Mouse (Mus musculus): ENCODE data around the gene Cryab. TPM values are rescaled to one million over a fixed set of nuclear protein-coding genes. Genes with fewer than 3 reads are reported as not detected.

Cryab gene
- polyA plus RNA-seq, 1 experiment, result 528 TPM

DNA sequence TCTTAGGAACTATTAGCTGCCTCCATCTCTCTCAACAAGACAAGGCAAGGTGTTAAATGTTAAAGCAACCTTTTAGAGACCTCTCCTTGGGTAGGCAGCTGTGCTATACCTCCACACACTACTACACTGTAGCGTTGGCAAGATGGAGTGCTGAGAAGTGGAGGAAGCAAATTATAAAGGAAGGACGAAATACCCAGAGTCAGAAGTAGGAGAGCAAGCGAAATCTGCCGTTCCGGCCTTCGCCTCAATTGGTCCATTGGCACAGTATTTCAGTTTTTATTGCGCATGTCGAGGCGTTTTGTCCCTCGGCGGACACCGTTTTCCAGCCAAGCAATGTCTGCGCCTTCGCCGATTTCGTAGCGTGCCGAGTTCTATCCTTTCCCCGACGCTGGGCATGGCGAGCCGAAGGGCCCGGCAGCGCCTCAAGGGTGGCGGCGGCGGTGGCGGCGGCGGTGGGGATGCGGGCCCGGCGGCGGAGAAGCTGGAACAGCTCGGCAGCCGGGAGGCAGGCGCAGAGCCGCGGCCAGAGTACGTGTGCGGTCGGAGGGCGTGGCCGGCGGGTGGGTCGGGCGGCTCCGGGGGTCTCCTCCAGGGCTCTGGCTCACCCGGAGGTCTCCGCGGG lies 24.0 kb downstream of the Cryab start, which contains the start of the genes Alg9 and 1110032A03Rik:
Gene Alg9 (plus strand): TSS at position 29 of the 622 bp plus-strand sequence.
Gene 1110032A03Rik (minus strand): TSS at position 530 of the 622 bp plus-strand sequence.
- under 1% methylated on average over 51 of the region's 51 CpGs for WGBS
- Histone ChIP-seq H3K4me1 (ENCODE audit: control insufficient read depth, insufficient read depth, low read length) (peaks cover 13% of the 10 kb centered on the region), H3K4me3 (replicated peaks; ENCODE audit: extremely low read depth, low read depth, low read length) (peak within 1 kb of the TSS; percentile 89)
- peak; percentile 92 for DNase-seq
- no peak for TF ChIP-seq CTCF (IDR thresholded peaks at IDR 0.05; ENCODE audit: insufficient read depth, low read length)
- peak; percentile 57; the same call in 1 of the 2 replicates for TF ChIP-seq POLR2A (IDR thresholded peaks at IDR 0.05; ENCODE audit: borderline replicate concordance, extremely low read depth, low read depth, low read length)

DNA sequence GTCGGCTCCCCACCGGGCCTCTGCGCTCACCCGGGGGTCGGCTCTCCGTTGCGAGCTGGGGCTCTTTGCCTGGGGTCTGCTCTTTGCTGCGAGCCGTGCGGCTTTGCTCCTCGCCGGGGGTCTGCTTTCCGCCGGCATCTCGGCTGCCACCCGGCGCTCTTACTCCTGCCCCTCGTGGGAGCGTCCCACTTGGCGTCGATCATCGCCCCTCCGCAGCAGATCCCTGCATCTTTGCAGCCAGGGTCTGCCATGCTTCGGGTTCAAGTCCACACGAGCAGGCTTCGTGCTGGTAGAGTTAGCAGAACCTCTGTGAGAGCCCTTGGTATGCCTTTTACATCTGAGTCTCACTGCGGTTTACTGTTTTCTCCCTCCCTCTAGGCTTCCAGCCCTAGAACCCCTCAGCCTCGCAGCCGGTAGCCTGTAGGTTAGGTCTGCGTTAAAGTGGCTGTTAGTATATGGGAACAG lies 24.6 kb downstream of the Cryab start:
- WGBS, result under 1% methylated on average over 30 of the region's 30 CpGs
- Histone ChIP-seq H3K4me1 (ENCODE audit: control insufficient read depth, insufficient read depth, low read length) (peaks cover 13% of the 10 kb centered on the region), H3K4me3 (replicated peaks; ENCODE audit: extremely low read depth, low read depth, low read length) (peak overlapping the region; percentile 89)
- TF ChIP-seq POLR2A (IDR thresholded peaks at IDR 0.05; ENCODE audit: borderline replicate concordance, extremely low read depth, low read depth, low read length) (no peak), CTCF (IDR thresholded peaks at IDR 0.05; ENCODE audit: insufficient read depth, low read length) (no peak)
- DNase-seq, result peak; percentile 23

DNA sequence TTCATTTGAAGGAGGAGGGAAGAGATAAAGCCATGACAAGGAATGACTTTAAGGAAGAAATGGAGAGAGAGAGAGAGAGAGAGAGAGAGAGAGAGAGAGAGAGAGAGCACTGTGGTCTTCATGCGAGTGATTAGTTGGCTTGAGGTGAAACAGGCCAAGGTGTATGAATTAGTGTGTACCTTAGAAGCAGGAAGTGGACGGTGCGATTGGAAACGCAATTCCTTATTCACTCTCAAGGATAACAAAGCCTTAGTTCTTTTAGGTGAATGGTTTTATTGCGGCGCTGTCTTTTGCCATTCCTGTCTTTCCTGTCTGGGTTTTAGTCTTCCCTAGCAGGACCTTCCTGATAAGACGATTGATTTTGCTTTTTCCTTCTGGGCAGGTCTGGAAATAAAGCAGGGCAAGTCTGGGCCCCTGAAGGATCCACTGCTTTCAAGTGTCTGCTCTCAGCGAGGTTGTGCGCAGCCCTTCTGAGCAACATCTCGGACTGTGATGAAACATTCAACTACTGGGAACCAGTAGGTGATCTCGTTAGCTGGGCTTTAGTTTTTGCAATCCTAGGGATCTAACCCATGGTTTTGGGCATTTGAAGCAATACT lies 25.1 kb downstream of the Cryab start:
- DNase-seq, result no peak
- WGBS, result 49% methylated on average over 11 of the region's 11 CpGs
- Histone ChIP-seq H3K4me1 (ENCODE audit: control insufficient read depth, insufficient read depth, low read length) (peaks cover 13% of the 10 kb centered on the region), H3K4me3 (replicated peaks; ENCODE audit: extremely low read depth, low read depth, low read length) (peak overlapping the region; percentile 89)
- TF ChIP-seq POLR2A (IDR thresholded peaks at IDR 0.05; ENCODE audit: borderline replicate concordance, extremely low read depth, low read depth, low read length) (no peak), CTCF (IDR thresholded peaks at IDR 0.05; ENCODE audit: insufficient read depth, low read length) (no peak)

DNA sequence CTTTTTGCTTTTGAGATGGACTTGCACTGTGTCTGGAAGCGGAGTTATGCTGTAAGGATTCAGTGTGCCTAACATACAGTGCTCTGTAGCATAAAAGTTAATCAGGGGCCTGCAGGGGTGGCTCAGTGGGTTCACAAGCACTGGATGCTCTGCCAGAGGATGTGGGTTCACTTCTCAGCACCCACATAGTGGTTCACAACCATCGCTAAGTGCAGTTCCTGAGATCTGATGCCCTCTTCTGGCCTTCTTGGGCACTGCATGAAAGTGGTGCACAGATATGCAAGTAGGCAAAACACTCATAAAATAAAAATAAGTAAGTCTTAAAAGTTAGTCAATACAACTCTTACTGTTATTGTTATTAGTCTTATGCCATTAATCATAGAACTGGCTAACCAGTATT lies 31.0 kb downstream of the Cryab start:
- no peaks in the 10 kb centered on the region for H3K4me1 ChIP-seq (ENCODE audit: control insufficient read depth, insufficient read depth, low read length)
- H3K4me3 ChIP-seq (replicated peaks; ENCODE audit: extremely low read depth, low read depth, low read length), result no peak overlapping the region
- DNase-seq, result no peak
- TF ChIP-seq POLR2A (IDR thresholded peaks at IDR 0.05; ENCODE audit: borderline replicate concordance, extremely low read depth, low read depth, low read length) (no peak), CTCF (IDR thresholded peaks at IDR 0.05; ENCODE audit: insufficient read depth, low read length) (peak; percentile 33; the same call in 1 of the 2 replicates)
- 77% methylated on average over 2 of the region's 2 CpGs for WGBS

DNA sequence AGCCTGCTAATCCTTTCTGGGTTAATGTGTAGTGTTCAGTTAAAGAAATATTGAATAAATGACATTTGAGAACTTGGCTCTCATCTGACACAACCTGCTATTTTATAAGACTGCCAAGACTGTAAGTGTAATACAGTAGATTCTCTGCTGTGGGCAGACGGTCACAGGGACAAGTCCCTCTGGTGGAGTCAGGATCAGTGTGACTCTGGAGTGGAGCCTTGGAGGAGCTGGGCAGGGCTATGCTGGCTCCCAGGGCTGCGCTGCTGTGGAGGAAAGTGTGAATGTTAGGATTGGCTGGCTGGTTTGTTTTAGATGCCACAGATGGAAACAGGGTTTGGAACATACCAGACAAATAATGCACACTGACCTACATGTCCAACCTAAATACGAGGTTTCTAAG lies 44.1 kb downstream of the Cryab start:
- TF ChIP-seq POLR2A (IDR thresholded peaks at IDR 0.05; ENCODE audit: borderline replicate concordance, extremely low read depth, low read depth, low read length) (no peak), CTCF (IDR thresholded peaks at IDR 0.05; ENCODE audit: insufficient read depth, low read length) (no peak)
- no peak for DNase-seq
- 89% methylated on average over 3 of the region's 3 CpGs for WGBS
- Histone ChIP-seq H3K4me1 (ENCODE audit: control insufficient read depth, insufficient read depth, low read length) (no peaks in the 10 kb centered on the region), H3K4me3 (replicated peaks; ENCODE audit: extremely low read depth, low read depth, low read length) (no peak overlapping the region)

DNA sequence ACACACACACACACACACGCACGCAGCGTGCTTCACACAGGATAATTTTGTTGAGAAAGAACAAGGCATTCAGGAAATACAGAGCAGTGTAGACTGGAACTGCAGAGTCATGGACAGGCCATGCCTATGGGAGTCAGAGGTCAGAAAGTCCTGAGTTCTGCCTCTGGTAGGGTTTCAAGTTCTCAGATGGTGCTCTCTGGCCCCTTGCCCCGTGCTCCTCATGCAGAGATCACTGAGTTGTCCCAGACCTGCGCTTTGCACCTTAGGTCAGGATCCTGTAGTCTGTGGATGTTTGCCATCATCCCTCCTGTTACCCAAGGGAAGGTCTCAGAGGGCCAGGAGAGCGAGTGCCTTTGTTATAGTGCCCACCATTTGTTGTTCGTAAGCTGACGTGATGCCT lies 45.7 kb downstream of the Cryab start:
- WGBS, result 91% methylated on average over 8 of the region's 8 CpGs
- H3K4me3 ChIP-seq (replicated peaks; ENCODE audit: extremely low read depth, low read depth, low read length), result no peak overlapping the region
- no peaks in the 10 kb centered on the region for H3K4me1 ChIP-seq (ENCODE audit: control insufficient read depth, insufficient read depth, low read length)
- no peak for DNase-seq
- TF ChIP-seq CTCF (IDR thresholded peaks at IDR 0.05; ENCODE audit: insufficient read depth, low read length), result no peak
- TF ChIP-seq POLR2A (IDR thresholded peaks at IDR 0.05; ENCODE audit: borderline replicate concordance, extremely low read depth, low read depth, low read length), result no peak

DNA sequence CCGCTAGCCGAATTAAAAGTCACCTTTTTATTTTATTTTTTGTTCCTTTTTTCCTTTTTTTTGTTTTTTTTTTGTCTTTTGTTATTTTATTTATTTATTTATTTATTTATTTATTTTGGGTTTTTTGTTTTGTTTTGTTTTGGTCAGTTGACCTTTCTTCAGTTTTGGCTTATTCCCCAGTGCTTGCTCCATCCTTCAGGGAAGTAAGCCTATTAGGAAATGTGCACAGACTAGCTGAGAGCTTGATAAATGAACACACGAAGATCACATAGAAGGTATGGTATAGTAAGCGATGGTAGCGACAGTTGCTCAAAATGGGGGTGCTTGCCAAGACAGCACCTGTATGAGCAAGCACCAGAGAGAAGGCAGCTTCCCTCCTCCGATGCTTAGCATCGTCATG lies 46.5 kb downstream of the Cryab start:
- no peak for TF ChIP-seq POLR2A (IDR thresholded peaks at IDR 0.05; ENCODE audit: borderline replicate concordance, extremely low read depth, low read depth, low read length)
- TF ChIP-seq CTCF (IDR thresholded peaks at IDR 0.05; ENCODE audit: insufficient read depth, low read length), result no peak
- no peak for DNase-seq
- Histone ChIP-seq H3K4me1 (ENCODE audit: control insufficient read depth, insufficient read depth, low read length) (no peaks in the 10 kb centered on the region), H3K4me3 (replicated peaks; ENCODE audit: extremely low read depth, low read depth, low read length) (no peak overlapping the region)
- 91% methylated on average over 7 of the region's 7 CpGs for WGBS

DNA sequence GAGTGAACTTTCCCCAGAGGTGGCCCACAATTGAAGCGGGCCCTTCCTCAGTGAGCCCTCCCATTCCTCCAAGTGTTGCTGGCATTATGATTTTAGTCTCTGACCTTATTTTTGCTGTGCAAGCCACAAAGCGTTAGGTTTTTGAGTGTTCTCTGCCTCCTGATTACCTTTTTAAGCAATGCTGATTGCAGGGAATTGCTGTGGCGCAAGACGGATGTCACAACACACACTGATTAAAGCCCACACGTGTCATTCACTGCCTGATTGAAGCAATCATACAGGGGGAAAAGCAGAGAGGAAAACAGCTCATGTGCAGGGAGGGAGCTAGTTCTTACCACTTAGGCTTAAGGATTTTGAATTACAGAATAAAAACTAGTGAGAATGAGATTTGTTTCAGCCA lies 47.2 kb downstream of the Cryab start:
- 67% methylated on average over 5 of the region's 5 CpGs for WGBS
- Histone ChIP-seq H3K4me3 (replicated peaks; ENCODE audit: extremely low read depth, low read depth, low read length) (no peak overlapping the region), H3K4me1 (ENCODE audit: control insufficient read depth, insufficient read depth, low read length) (no peaks in the 10 kb centered on the region)
- peak; percentile 33 for DNase-seq
- TF ChIP-seq CTCF (IDR thresholded peaks at IDR 0.05; ENCODE audit: insufficient read depth, low read length), result no peak
- TF ChIP-seq POLR2A (IDR thresholded peaks at IDR 0.05; ENCODE audit: borderline replicate concordance, extremely low read depth, low read depth, low read length), result no peak

DNA sequence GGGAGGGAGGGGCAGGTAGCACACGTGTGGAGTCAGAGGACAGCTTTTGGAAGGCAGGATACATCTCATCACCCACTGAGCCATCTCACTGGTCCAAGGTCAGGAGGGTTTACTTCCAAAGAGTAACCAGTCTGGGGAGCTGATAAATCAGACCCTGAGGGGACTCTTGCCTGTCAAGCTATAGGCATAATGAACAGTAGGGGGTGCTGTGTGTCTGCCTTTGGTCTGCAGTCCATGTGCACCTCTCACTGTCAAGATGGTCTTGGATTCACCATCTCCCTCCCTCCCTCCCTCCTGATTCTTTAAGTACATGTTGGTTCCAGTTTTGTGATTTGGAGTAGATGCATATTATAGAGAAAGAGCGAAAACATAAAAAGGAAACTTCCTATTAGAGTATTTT lies 49.9 kb downstream of the Cryab start:
- DNase-seq, result no peak
- Histone ChIP-seq H3K4me3 (replicated peaks; ENCODE audit: extremely low read depth, low read depth, low read length) (no peak overlapping the region), H3K4me1 (ENCODE audit: control insufficient read depth, insufficient read depth, low read length) (no peaks in the 10 kb centered on the region)
- WGBS, result 57% methylated on average over 2 of the region's 2 CpGs
- TF ChIP-seq POLR2A (IDR thresholded peaks at IDR 0.05; ENCODE audit: borderline replicate concordance, extremely low read depth, low read depth, low read length) (no peak), CTCF (IDR thresholded peaks at IDR 0.05; ENCODE audit: insufficient read depth, low read length) (peak; percentile 75)
